Mouse (Mus musculus) forebrain, embryonic 12.5 days (tissue): ENCODE data around the gene Stradb. TPM values are rescaled to one million over a fixed set of nuclear protein-coding genes. Genes with fewer than 3 reads are reported as not detected.

ENCODE experiments used
- ATAC-seq: fragments of 200-750 bp; cut with Nextera tagmentation; 2 replicates; pipeline ENCODE4 v1.8.0; 2017; ENCODE audit warnings: moderate TSS enrichment; ENCODE audit not compliant: low FRiP score
- H3K27ac ChIP-seq: fragments of 300-500 bp; sonication (generic); 2 replicates; pipeline ENCODE4 v1.5.1; 2016; ENCODE audit warnings: mild to moderate bottlenecking
- H3K27me3 ChIP-seq: fragments of 300-500 bp; sonication (generic); 2 replicates; pipeline ENCODE4 v1.6.1; 2016; ENCODE audit warnings: mild to moderate bottlenecking
- H3K36me3 ChIP-seq: fragments of 300-500 bp; sonication (generic); replicated peaks from 2 replicates; pipeline ENCODE4 v1.6.1; 2016; ENCODE audit warnings: mild to moderate bottlenecking
- H3K4me1 ChIP-seq: fragments of 300-500 bp; sonication (generic); 2 replicates; pipeline ENCODE4 v1.6.1; 2016
- H3K4me2 ChIP-seq: fragments of 300-500 bp; sonication (generic); 2 replicates; pipeline ENCODE4 v1.6.1; 2016; ENCODE audit warnings: mild to moderate bottlenecking, moderate library complexity
- H3K4me3 ChIP-seq: fragments of 300-500 bp; sonication (generic); replicated peaks from 2 replicates; pipeline ENCODE4 v1.5.1; 2016; ENCODE audit warnings: mild to moderate bottlenecking
- H3K9ac ChIP-seq: fragments of 300-500 bp; sonication (generic); 2 replicates; pipeline ENCODE4 v1.6.1; 2016; ENCODE audit warnings: mild to moderate bottlenecking
- H3K9me3 ChIP-seq: fragments of 300-500 bp; sonication (generic); 2 replicates; pipeline ENCODE4 v1.6.1; 2016
- WGBS: fragments of 180-500 bp; shearing (Covaris S2); methylation state at CpG from one replicate; pipeline ENCODE4 v1.1.7; 2016; 5-methylcytosine and 5-hydroxymethylcytosine counted together
- polyA plus RNA-seq: library from polyadenylated mRNA; unstranded; fragments of >200 nt; fragmentation: Nextera tagmentation; extraction: Ambion mirVana; gene quantifications from 2 replicates; pipeline ENCODE4 v1.2.1, GENCODE M21; 2016

Stradb gene
- polyA plus RNA-seq = 40.2 and 41.1 TPM in 2 replicates

- Histone ChIP-seq H3K4me2 (peak within 1 kb of the TSS; percentile 85), H3K27ac (peak within 1 kb of the TSS; percentile 84), H3K27me3 (no peaks in the 10 kb centered on the region), H3K9me3 (no peaks in the 10 kb centered on the region), H3K4me1 (peaks cover 41% of the 10 kb centered on the region), H3K4me3 (peak within 1 kb of the TSS; percentile 87), H3K9ac (peak within 1 kb of the TSS; percentile 88), H3K36me3 (no peaks in the 10 kb centered on the region)
- under 1% methylated on average over 69 of the region's 69 CpGs for WGBS
- ATAC-seq = peak; percentile 96
Measured at GRCm38 (mm10) chr1:58973366-58974221, at the start of gene Stradb, which contains the start of gene Trak2. Stradb (plus strand) TSS chr1:58973522. Trak2 (minus strand) TSS chr1:58973430.

- H3K9ac ChIP-seq = no peak overlapping the region
- H3K4me1 ChIP-seq = no peaks in the 10 kb centered on the region
- WGBS = 95% methylated on average over 5 of the region's 5 CpGs
- no peak for ATAC-seq
- no peak overlapping the region for H3K27ac ChIP-seq
- H3K9me3 ChIP-seq = no peaks in the 10 kb centered on the region
- H3K27me3 ChIP-seq = no peaks in the 10 kb centered on the region
- no peak overlapping the region for H3K4me2 ChIP-seq
- H3K4me3 ChIP-seq = no peak overlapping the region
- H3K36me3 ChIP-seq = peaks cover 18% of the 10 kb centered on the region
Measured at GRCm38 (mm10) chr1:58926664-58927063, 46.7 kb upstream of the Stradb start.

GRCm38 (mm10) chr1:58936746-58937605, 36.3 kb upstream of the Stradb start:
- H3K4me2 ChIP-seq = no peak overlapping the region
- H3K4me3 ChIP-seq = no peak overlapping the region
- peaks cover 14% of the 10 kb centered on the region for H3K36me3 ChIP-seq
- no peaks in the 10 kb centered on the region for H3K9me3 ChIP-seq
- no peaks in the 10 kb centered on the region for H3K27me3 ChIP-seq
- ATAC-seq = no peak
- no peaks in the 10 kb centered on the region for H3K4me1 ChIP-seq
- H3K9ac ChIP-seq = no peak overlapping the region
- WGBS = 94% methylated on average over 10 of the region's 10 CpGs
- no peak overlapping the region for H3K27ac ChIP-seq

- no peaks in the 10 kb centered on the region for H3K9me3 ChIP-seq
- H3K9ac ChIP-seq = no peak overlapping the region
- peaks cover 14% of the 10 kb centered on the region for H3K36me3 ChIP-seq
- H3K27ac ChIP-seq = no peak overlapping the region
- WGBS = 96% methylated on average over 9 of the region's 9 CpGs
- no peaks in the 10 kb centered on the region for H3K27me3 ChIP-seq
- no peak for ATAC-seq
- no peak overlapping the region for H3K4me3 ChIP-seq
- H3K4me2 ChIP-seq = no peak overlapping the region
- no peaks in the 10 kb centered on the region for H3K4me1 ChIP-seq
Measured at GRCm38 (mm10) chr1:58937606-58938099, 35.7 kb upstream of the Stradb start.

GRCm38 (mm10) chr1:58945523-58945922, 27.8 kb upstream of the Stradb start:
- Histone ChIP-seq H3K4me3 (no peak overlapping the region), H3K27ac (no peak overlapping the region), H3K9ac (no peak overlapping the region), H3K9me3 (no peaks in the 10 kb centered on the region), H3K4me1 (no peaks in the 10 kb centered on the region), H3K4me2 (no peak overlapping the region), H3K36me3 (peaks cover 17% of the 10 kb centered on the region), H3K27me3 (no peaks in the 10 kb centered on the region)
- 96% methylated on average over 2 of the region's 2 CpGs for WGBS
- ATAC-seq = no peak

GRCm38 (mm10) chr1:58945960-58946670, 27.2 kb upstream of the Stradb start:
- no peak overlapping the region for H3K4me2 ChIP-seq
- H3K27me3 ChIP-seq = no peaks in the 10 kb centered on the region
- peaks cover 17% of the 10 kb centered on the region for H3K36me3 ChIP-seq
- no peak for ATAC-seq
- no peaks in the 10 kb centered on the region for H3K9me3 ChIP-seq
- H3K27ac ChIP-seq = no peak overlapping the region
- no peak overlapping the region for H3K9ac ChIP-seq
- 93% methylated on average over 7 of the region's 7 CpGs for WGBS
- H3K4me3 ChIP-seq = no peak overlapping the region
- peaks cover 3% of the 10 kb centered on the region for H3K4me1 ChIP-seq

GRCm38 (mm10) chr1:58946718-58947117, 26.6 kb upstream of the Stradb start:
- Histone ChIP-seq H3K27ac (no peak overlapping the region), H3K4me3 (no peak overlapping the region), H3K4me2 (no peak overlapping the region), H3K36me3 (peaks cover 17% of the 10 kb centered on the region), H3K9me3 (no peaks in the 10 kb centered on the region), H3K9ac (no peak overlapping the region), H3K4me1 (peaks cover 6% of the 10 kb centered on the region), H3K27me3 (no peaks in the 10 kb centered on the region)
- no peak for ATAC-seq
- 95% methylated on average over 9 of the region's 9 CpGs for WGBS

- H3K4me1 ChIP-seq = peaks cover 19% of the 10 kb centered on the region
- H3K9ac ChIP-seq = no peak overlapping the region
- H3K27me3 ChIP-seq = no peaks in the 10 kb centered on the region
- H3K4me2 ChIP-seq = no peak overlapping the region
- no peak overlapping the region for H3K27ac ChIP-seq
- 93% methylated on average over 6 of the region's 6 CpGs for WGBS
- no peak for ATAC-seq
- no peaks in the 10 kb centered on the region for H3K9me3 ChIP-seq
- no peak overlapping the region for H3K4me3 ChIP-seq
- H3K36me3 ChIP-seq = peaks cover 16% of the 10 kb centered on the region
Measured at GRCm38 (mm10) chr1:58949561-58950106, 23.7 kb upstream of the Stradb start.

- Histone ChIP-seq H3K4me3 (no peak overlapping the region), H3K9me3 (no peaks in the 10 kb centered on the region), H3K9ac (no peak overlapping the region), H3K27me3 (no peaks in the 10 kb centered on the region), H3K4me1 (peaks cover 19% of the 10 kb centered on the region), H3K4me2 (no peak overlapping the region), H3K27ac (no peak overlapping the region), H3K36me3 (peaks cover 2% of the 10 kb centered on the region)
- WGBS = 38% methylated on average over 8 of the region's 8 CpGs
- no peak for ATAC-seq
Measured at GRCm38 (mm10) chr1:58950899-58951648, 22.2 kb upstream of the Stradb start.

- H3K27me3 ChIP-seq = no peaks in the 10 kb centered on the region
- H3K36me3 ChIP-seq = no peaks in the 10 kb centered on the region
- H3K9me3 ChIP-seq = no peaks in the 10 kb centered on the region
- ATAC-seq = no peak
- H3K4me3 ChIP-seq = no peak overlapping the region
- peaks cover 19% of the 10 kb centered on the region for H3K4me1 ChIP-seq
- no peak overlapping the region for H3K9ac ChIP-seq
- WGBS = 69% methylated on average over 4 of the region's 4 CpGs
- no peak overlapping the region for H3K27ac ChIP-seq
- no peak overlapping the region for H3K4me2 ChIP-seq
Measured at GRCm38 (mm10) chr1:58951841-58952240, 21.5 kb upstream of the Stradb start.

GRCm38 (mm10) chr1:58952526-58952925, 20.8 kb upstream of the Stradb start:
- H3K4me2 ChIP-seq = no peak overlapping the region
- H3K9me3 ChIP-seq = no peaks in the 10 kb centered on the region
- H3K27ac ChIP-seq = no peak overlapping the region
- WGBS = 80% methylated on average over 5 of the region's 5 CpGs
- H3K36me3 ChIP-seq = no peaks in the 10 kb centered on the region
- no peak overlapping the region for H3K9ac ChIP-seq
- H3K27me3 ChIP-seq = no peaks in the 10 kb centered on the region
- H3K4me1 ChIP-seq = peaks cover 19% of the 10 kb centered on the region
- ATAC-seq = no peak
- H3K4me3 ChIP-seq = no peak overlapping the region
